Mouse (Mus musculus) limb, embryonic 12.5 days (tissue): ENCODE data around the gene Olfr591. TPM values are rescaled to one million over a fixed set of nuclear protein-coding genes. Genes with fewer than 3 reads are reported as not detected.
"Not testable (repeated sequence)": the region's sequence is repeated elsewhere in the genome, so short reads cannot be mapped to it uniquely, and the experiment has no call there.

Experiments used
- ATAC-seq: fragments of 200-750 bp; cut with Nextera tagmentation; 2 replicates; pipeline ENCODE4 v1.8.0; 2017; ENCODE audit warnings: low read depth, moderate TSS enrichment; ENCODE audit not compliant: insufficient number of reproducible peaks, insufficient read depth, low FRiP score, low TSS enrichment
- H3K27ac ChIP-seq: fragments of 300-500 bp; sonication (generic); 2 replicates; pipeline ENCODE4 v1.5.1; 2016; ENCODE audit warnings: mild to moderate bottlenecking, moderate library complexity
- H3K27me3 ChIP-seq: fragments of 300-500 bp; sonication (generic); 2 replicates; pipeline ENCODE4 v1.6.1; 2016; ENCODE audit warnings: mild to moderate bottlenecking, moderate library complexity
- H3K36me3 ChIP-seq: fragments of 300-500 bp; sonication (generic); 2 replicates; pipeline ENCODE4 v1.6.1; 2016; ENCODE audit warnings: mild to moderate bottlenecking, moderate library complexity
- H3K4me1 ChIP-seq: fragments of 300-500 bp; sonication (generic); replicated peaks from 2 replicates; pipeline ENCODE4 v1.6.1; 2016
- H3K4me2 ChIP-seq: fragments of 300-500 bp; sonication (generic); 2 replicates; pipeline ENCODE4 v1.6.1; 2016; ENCODE audit warnings: mild to moderate bottlenecking, moderate library complexity
- H3K4me3 ChIP-seq: fragments of 300-500 bp; sonication (generic); replicated peaks from 2 replicates; pipeline ENCODE4 v1.5.1; 2016; ENCODE audit warnings: mild to moderate bottlenecking
- H3K9ac ChIP-seq: fragments of 300-500 bp; sonication (generic); replicated peaks from 2 replicates; pipeline ENCODE4 v1.6.1; 2016; ENCODE audit warnings: mild to moderate bottlenecking, moderate library complexity
- H3K9me3 ChIP-seq: fragments of 300-500 bp; sonication (generic); 2 replicates; pipeline ENCODE4 v1.6.1; 2016; ENCODE audit warnings: mild to moderate bottlenecking, moderate library complexity
- WGBS: fragments of 180-500 bp; shearing (Covaris S2); methylation state at CpG from one replicate; pipeline ENCODE4 v1.1.7; 2016; 5-methylcytosine and 5-hydroxymethylcytosine counted together
- polyA plus RNA-seq: library from polyadenylated mRNA; unstranded; fragments of >200 nt; fragmentation: Nextera tagmentation; extraction: Ambion mirVana; gene quantifications from 2 replicates; pipeline ENCODE4 v1.2.1, GENCODE M21; 2016

Olfr591 gene
- polyA plus RNA-seq, result not detected in 2 replicates

GRCm38 (mm10) chr7:103178240-103178639 lies at the start of gene Olfr591:
Gene Olfr591 (minus strand): TSS chr7:103178340.
- Histone ChIP-seq H3K4me1 (no peaks in the 10 kb centered on the region), H3K4me2 (no peak within 1 kb of the TSS), H3K9ac (no peak within 1 kb of the TSS), H3K27me3 (no peaks in the 10 kb centered on the region), H3K27ac (no peak within 1 kb of the TSS), H3K9me3 (peaks cover 5% of the 10 kb centered on the region; the same call in 1 of the 2 replicates), H3K36me3 (no peaks in the 10 kb centered on the region), H3K4me3 (no peak within 1 kb of the TSS)
- 76% methylated on average over 1 of the region's 1 CpGs for WGBS
- ATAC-seq, result no peak

GRCm38 (mm10) chr7:103216696-103217095 lies 38.6 kb upstream of the Olfr591 start, which contains the start of gene Olfr594:
Gene Olfr594 (plus strand): TSS chr7:103216996.
- Histone ChIP-seq H3K27ac (no peak within 1 kb of the TSS), H3K9ac (no peak within 1 kb of the TSS), H3K4me1 (no peaks in the 10 kb centered on the region), H3K9me3 (no peaks in the 10 kb centered on the region), H3K4me3 (no peak within 1 kb of the TSS), H3K27me3 (no peaks in the 10 kb centered on the region), H3K36me3 (no peaks in the 10 kb centered on the region), H3K4me2 (no peak within 1 kb of the TSS)
- ATAC-seq, result no peak

- not testable (repeated sequence) for H3K4me2 ChIP-seq, ATAC-seq, H3K4me3 ChIP-seq, H3K4me1 ChIP-seq, H3K27me3 ChIP-seq, H3K27ac ChIP-seq, H3K9ac ChIP-seq, H3K36me3 ChIP-seq, H3K9me3 ChIP-seq
- WGBS, result 89% methylated on average over 5 of the region's 5 CpGs
These were observed 33.9 kb upstream of the Olfr591 start for GRCm38 (mm10) chr7:103212050-103212449.

GRCm38 (mm10) chr7:103211562-103211961 lies 33.4 kb upstream of the Olfr591 start, which contains the start of gene Olfr593:
Gene Olfr593 (plus strand): TSS chr7:103211862.
- 76% methylated on average over 1 of the region's 1 CpGs for WGBS

GRCm38 (mm10) chr7:103184503-103184902 lies 6.4 kb upstream of the Olfr591 start, which contains the start of gene Olfr592:
Gene Olfr592 (plus strand): TSS chr7:103184803.
- not testable (repeated sequence) for H3K27me3 ChIP-seq, H3K36me3 ChIP-seq, ATAC-seq, H3K27ac ChIP-seq, H3K4me3 ChIP-seq, H3K4me1 ChIP-seq, H3K4me2 ChIP-seq, H3K9me3 ChIP-seq, H3K9ac ChIP-seq
- WGBS, result 81% methylated on average over 1 of the region's 1 CpGs

More at GRCm38 (mm10) chr7:103211562-103211961, 33.4 kb upstream of the Olfr591 start, which contains the start of gene Olfr593:
- no peak within 1 kb of the TSS for H3K4me3 ChIP-seq
- H3K4me2 ChIP-seq, result no peak within 1 kb of the TSS
- no peak within 1 kb of the TSS for H3K9ac ChIP-seq
- H3K27ac ChIP-seq, result no peak within 1 kb of the TSS
- no peaks in the 10 kb centered on the region for H3K36me3 ChIP-seq
- no peaks in the 10 kb centered on the region for H3K27me3 ChIP-seq
- H3K4me1 ChIP-seq, result no peaks in the 10 kb centered on the region
- H3K9me3 ChIP-seq, result no peaks in the 10 kb centered on the region
- no peak for ATAC-seq

- 74% methylated on average over 5 of the region's 5 CpGs for WGBS
- Histone ChIP-seq H3K9ac (no peak overlapping the region), H3K36me3 (no peaks in the 10 kb centered on the region), H3K4me1 (no peaks in the 10 kb centered on the region), H3K27me3 (no peaks in the 10 kb centered on the region), H3K4me2 (no peak overlapping the region), H3K4me3 (no peak overlapping the region), H3K9me3 (peaks cover 5% of the 10 kb centered on the region; the same call in 1 of the 2 replicates), H3K27ac (no peak overlapping the region)
- ATAC-seq, result no peak
These were observed 8.4 kb downstream of the Olfr591 start for GRCm38 (mm10) chr7:103169697-103170096.

GRCm38 (mm10) chr7:103156256-103156655 lies 21.9 kb downstream of the Olfr591 start, which contains the start of gene Olfr589:
Gene Olfr589 (minus strand): TSS chr7:103156356.
- no peaks in the 10 kb centered on the region for H3K4me1 ChIP-seq
- no peak within 1 kb of the TSS for H3K4me3 ChIP-seq
- H3K4me2 ChIP-seq, result no peak within 1 kb of the TSS
- no peaks in the 10 kb centered on the region for H3K27me3 ChIP-seq
- ATAC-seq, result no peak
- H3K9me3 ChIP-seq, result no peaks in the 10 kb centered on the region
- H3K27ac ChIP-seq, result no peak within 1 kb of the TSS
- 58% methylated on average over 2 of the region's 2 CpGs for whole genome bisulfite sequencing
- H3K9ac ChIP-seq, result no peak within 1 kb of the TSS
- no peaks in the 10 kb centered on the region for H3K36me3 ChIP-seq

GRCm38 (mm10) chr7:103140579-103140978 lies 37.6 kb downstream of the Olfr591 start, which contains the start of gene Olfr588-ps1:
Gene Olfr588-ps1 (plus strand): TSS chr7:103140879.
- H3K4me1 ChIP-seq, result no peaks in the 10 kb centered on the region
- no peaks in the 10 kb centered on the region for H3K27me3 ChIP-seq
- 76% methylated on average over 1 of the region's 1 CpGs for WGBS
- no peak within 1 kb of the TSS for H3K27ac ChIP-seq
- H3K9me3 ChIP-seq, result no peaks in the 10 kb centered on the region
- H3K36me3 ChIP-seq, result no peaks in the 10 kb centered on the region
- no peak within 1 kb of the TSS for H3K4me2 ChIP-seq
- no peak within 1 kb of the TSS for H3K9ac ChIP-seq
- H3K4me3 ChIP-seq, result no peak within 1 kb of the TSS
- no peak for ATAC-seq

- H3K4me3 ChIP-seq, result no peak within 1 kb of the TSS
- H3K36me3 ChIP-seq, result no peaks in the 10 kb centered on the region
- H3K27ac ChIP-seq, result no peak within 1 kb of the TSS
- ATAC-seq, result no peak
- no peaks in the 10 kb centered on the region for H3K27me3 ChIP-seq
- WGBS, result 87% methylated on average over 3 of the region's 3 CpGs
- H3K9me3 ChIP-seq, result no peaks in the 10 kb centered on the region
- no peak within 1 kb of the TSS for H3K9ac ChIP-seq
- no peaks in the 10 kb centered on the region for H3K4me1 ChIP-seq
- H3K4me2 ChIP-seq, result no peak within 1 kb of the TSS
These were observed 52.6 kb downstream of the Olfr591 start, which contains the start of gene Olfr586 for GRCm38 (mm10) chr7:103125538-103125937. Gene Olfr586 (minus strand): TSS chr7:103125638.

GRCm38 (mm10) chr7:103119406-103119805 lies 58.7 kb downstream of the Olfr591 start:
- Histone ChIP-seq H3K4me2 (no peak overlapping the region), H3K27me3 (no peaks in the 10 kb centered on the region), H3K9ac (no peak overlapping the region), H3K36me3 (no peaks in the 10 kb centered on the region), H3K4me3 (no peak overlapping the region), H3K9me3 (no peaks in the 10 kb centered on the region), H3K4me1 (no peaks in the 10 kb centered on the region), H3K27ac (no peak overlapping the region)
- no peak for ATAC-seq
- WGBS, result 46% methylated on average over 3 of the region's 3 CpGs
